17 mouse cellular contexts compared by ENCODE assay signal in the genomic region with DNA sequence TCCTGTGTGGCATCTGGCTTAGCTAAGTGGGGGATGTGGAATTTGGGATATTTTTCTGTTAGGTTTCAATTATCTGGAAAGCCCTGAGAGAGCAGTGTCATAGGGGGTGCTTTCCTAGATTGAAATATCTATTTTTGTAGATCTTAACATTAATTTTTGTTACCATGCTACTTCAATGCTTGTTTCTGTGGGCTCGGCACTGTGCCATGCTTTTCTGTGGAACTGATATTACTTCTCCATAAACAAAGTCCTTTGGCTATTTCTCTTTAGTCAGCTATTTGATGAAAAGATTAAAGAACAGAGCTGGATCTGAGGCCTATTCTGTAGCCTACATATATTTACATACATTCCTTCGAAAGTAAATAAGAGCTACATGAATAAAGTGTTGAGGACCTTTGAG.
DNase-seq lines count a peak whose midpoint lies in the region; ATAC-seq lines count a peak whose summit lies in the region.
"Had no signal": no experiment of that assay in that cellular context is flagged by ENCODE, and none has a peak within 500 bp of the region (broad histone marks: within the 10 kb centered on the region; RNA-seq: fewer than 3 reads in every experiment).

No protein-coding gene starts in this region.

- peak overlapping the region; percentile 75 for H3K27ac ChIP-seq in midbrain, embryonic 11.5 days (ENCODE audit: low read depth, low read length)
- H3K27ac ChIP-seq in midbrain, embryonic 16.5 days (ENCODE audit: low read length): no peak overlapping the region
- peak overlapping the region; percentile 83 for H3K27ac ChIP-seq in forebrain, embryonic 14.5 days (ENCODE audit: low read depth, low read length)
- H3K27ac ChIP-seq in hindbrain, embryonic 13.5 days: peak overlapping the region; percentile 79
- H3K27ac ChIP-seq in neural tube, embryonic 13.5 days (replicated peaks): peak overlapping the region; percentile 78
- H3K27ac ChIP-seq: heart, embryonic 10.5 days; intestine, embryonic 15.5 days; kidney, embryonic 15.5 days; left cerebral cortex, adult 2 months; limb, embryonic 12.5 days; liver, embryonic 13.5 days had no signal

- WGBS in midbrain, embryonic 11.5 days: 58% methylated on average over 2 of the region's 2 CpGs
- WGBS in midbrain, embryonic 16.5 days: 35% methylated on average over 2 of the region's 2 CpGs
- 10% methylated on average over 2 of the region's 2 CpGs for WGBS in forebrain, embryonic 14.5 days
- 41% methylated on average over 2 of the region's 2 CpGs for WGBS in hindbrain, embryonic 13.5 days
- 53% methylated on average over 2 of the region's 2 CpGs for WGBS in neural tube, embryonic 13.5 days

- no peak for ATAC-seq in midbrain, embryonic 11.5 days (ENCODE audit: low FRiP score)
- ATAC-seq in midbrain, embryonic 16.5 days: no peak
- no peak for ATAC-seq in forebrain, embryonic 14.5 days
- no peak for ATAC-seq in hindbrain, embryonic 13.5 days (ENCODE audit: low FRiP score)
- ATAC-seq in neural tube, embryonic 13.5 days (ENCODE audit: low read depth): no peak
- ATAC-seq: intestine, embryonic 15.5 days had no signal

- H3K9ac ChIP-seq in midbrain, embryonic 11.5 days (ENCODE audit: low read length): no peak overlapping the region
- H3K9ac ChIP-seq in midbrain, embryonic 16.5 days (ENCODE audit: low read depth, low read length): no peak overlapping the region
- no peak overlapping the region for H3K9ac ChIP-seq in forebrain, embryonic 14.5 days (ENCODE audit: low read length)
- no peak overlapping the region for H3K9ac ChIP-seq in hindbrain, embryonic 13.5 days
- H3K9ac ChIP-seq in neural tube, embryonic 13.5 days: no peak overlapping the region
- H3K9ac ChIP-seq: intestine, embryonic 15.5 days; kidney, embryonic 15.5 days; limb, embryonic 12.5 days; liver, embryonic 13.5 days had no signal

- H3K27me3 ChIP-seq in midbrain, embryonic 11.5 days (ENCODE audit: control insufficient read depth, insufficient read depth, low read length): no peaks in the 10 kb centered on the region
- no peaks in the 10 kb centered on the region for H3K27me3 ChIP-seq in midbrain, embryonic 16.5 days (ENCODE audit: control insufficient read depth, insufficient read depth, low read depth, low read length)
- no peaks in the 10 kb centered on the region for H3K27me3 ChIP-seq in forebrain, embryonic 14.5 days (replicated peaks; ENCODE audit: control insufficient read depth, insufficient read depth, low read length)
- no peaks in the 10 kb centered on the region for H3K27me3 ChIP-seq in hindbrain, embryonic 13.5 days
- no peaks in the 10 kb centered on the region for H3K27me3 ChIP-seq in neural tube, embryonic 13.5 days
- H3K27me3 ChIP-seq: intestine, embryonic 15.5 days; kidney, embryonic 15.5 days; limb, embryonic 12.5 days; liver, embryonic 13.5 days had no signal

- H3K4me3 ChIP-seq in midbrain, embryonic 11.5 days (ENCODE audit: low read depth, low read length): no peak overlapping the region
- H3K4me3 ChIP-seq in midbrain, embryonic 16.5 days (ENCODE audit: low read depth, low read length): no peak overlapping the region
- H3K4me3 ChIP-seq in forebrain, embryonic 14.5 days (ENCODE audit: low read depth, low read length): no peak overlapping the region
- H3K4me3 ChIP-seq in hindbrain, embryonic 13.5 days: no peak overlapping the region
- no peak overlapping the region for H3K4me3 ChIP-seq in neural tube, embryonic 13.5 days
- H3K4me3 ChIP-seq: erythroblast, embryonic 14.5 days; heart, embryonic 10.5 days; intestine, embryonic 15.5 days; kidney, embryonic 15.5 days; left cerebral cortex, adult 2 months; limb, embryonic 12.5 days; liver, embryonic 13.5 days had no signal

- H3K4me2 ChIP-seq in midbrain, embryonic 11.5 days: no peak overlapping the region
- no peak overlapping the region for H3K4me2 ChIP-seq in midbrain, embryonic 16.5 days (ENCODE audit: low read length)
- 0 out of 2 replicates have a peak overlapping the region, but pooled peaks have one; percentile 4 for H3K4me2 ChIP-seq in forebrain, embryonic 14.5 days (ENCODE audit: low read length)
- H3K4me2 ChIP-seq in hindbrain, embryonic 13.5 days: no peak overlapping the region
- H3K4me2 ChIP-seq in neural tube, embryonic 13.5 days: no peak overlapping the region
- H3K4me2 ChIP-seq: intestine, embryonic 15.5 days; kidney, embryonic 15.5 days; limb, embryonic 12.5 days; liver, embryonic 13.5 days had no signal

- peaks cover 17% of the 10 kb centered on the region for H3K4me1 ChIP-seq in midbrain, embryonic 11.5 days (ENCODE audit: control insufficient read depth, insufficient read depth, low read length)
- H3K4me1 ChIP-seq in midbrain, embryonic 16.5 days (ENCODE audit: control insufficient read depth, insufficient read depth, low read length): peaks cover 5% of the 10 kb centered on the region; the same call in 1 of the 2 replicates
- peaks cover 39% of the 10 kb centered on the region for H3K4me1 ChIP-seq in forebrain, embryonic 14.5 days (ENCODE audit: control insufficient read depth, insufficient read depth, low read length)
- H3K4me1 ChIP-seq in hindbrain, embryonic 13.5 days (replicated peaks): peaks cover 21% of the 10 kb centered on the region
- H3K4me1 ChIP-seq in neural tube, embryonic 13.5 days (replicated peaks): peaks cover 39% of the 10 kb centered on the region
- H3K4me1 ChIP-seq: heart, embryonic 10.5 days; intestine, embryonic 15.5 days; kidney, embryonic 15.5 days; limb, embryonic 12.5 days; liver, embryonic 13.5 days had no signal

- H3K36me3 ChIP-seq in midbrain, embryonic 11.5 days (ENCODE audit: control insufficient read depth, insufficient read depth, low read length): no peaks in the 10 kb centered on the region
- no peaks in the 10 kb centered on the region for H3K36me3 ChIP-seq in midbrain, embryonic 16.5 days (ENCODE audit: control insufficient read depth, insufficient read depth, low read length)
- H3K36me3 ChIP-seq in forebrain, embryonic 14.5 days (ENCODE audit: control insufficient read depth, insufficient read depth, low read length): no peaks in the 10 kb centered on the region
- H3K36me3 ChIP-seq in hindbrain, embryonic 13.5 days: no peaks in the 10 kb centered on the region
- no peaks in the 10 kb centered on the region for H3K36me3 ChIP-seq in neural tube, embryonic 13.5 days
- H3K36me3 ChIP-seq: heart, embryonic 10.5 days; intestine, embryonic 15.5 days; kidney, embryonic 15.5 days; limb, embryonic 12.5 days; liver, embryonic 13.5 days had no signal

- H3K9me3 ChIP-seq in midbrain, embryonic 11.5 days (ENCODE audit: control insufficient read depth, low read length): no peaks in the 10 kb centered on the region
- H3K9me3 ChIP-seq in midbrain, embryonic 16.5 days (replicated peaks; ENCODE audit: control insufficient read depth, low read length, poor library complexity, severe bottlenecking): no peaks in the 10 kb centered on the region
- no peaks in the 10 kb centered on the region for H3K9me3 ChIP-seq in forebrain, embryonic 14.5 days (replicated peaks; ENCODE audit: control insufficient read depth, low read length)
- H3K9me3 ChIP-seq in hindbrain, embryonic 13.5 days: no peaks in the 10 kb centered on the region
- H3K9me3 ChIP-seq in neural tube, embryonic 13.5 days: no peaks in the 10 kb centered on the region
- H3K9me3 ChIP-seq: heart, embryonic 10.5 days; intestine, embryonic 15.5 days; kidney, embryonic 15.5 days; limb, embryonic 12.5 days; liver, embryonic 13.5 days had no signal

- no peak for DNase-seq in midbrain, embryonic 11.5 days (ENCODE audit: low spot score, missing footprints)
- peak; percentile 33 for DNase-seq in forebrain, embryonic 14.5 days (ENCODE audit: low spot score)
- DNase-seq in ovary, adult 18-20 months (ENCODE audit: low spot score): no peak
- DNase-seq in frontal cortex, postnatal 25 days (ENCODE audit: low spot score in 2 of 2): no peak
- DNase-seq: gastrocnemius, postnatal 36 days; heart, postnatal 10 days; liver, embryonic 13.5 days; right cerebral cortex, postnatal 14 days had no signal
